Mouse (Mus musculus) hindbrain, embryonic 12.5 days (tissue): ENCODE measurements around the gene Crx. TPM values are rescaled to one million over a fixed set of nuclear protein-coding genes. Genes with fewer than 3 reads are reported as not detected.
A peak's percentile ranks its signal among the peaks of the same experiment; 100 is the strongest.

Experiments used
- ATAC-seq: fragments of 200-750 bp; cut with Nextera tagmentation; 2 replicates; pipeline ENCODE4 v1.8.0; 2017; ENCODE audit warnings: moderate TSS enrichment; ENCODE audit not compliant: low FRiP score
- H3K27ac ChIP-seq: fragments of 300-500 bp; sonication (generic); 2 replicates; pipeline ENCODE4 v1.5.1; 2016; ENCODE audit warnings: mild to moderate bottlenecking
- H3K27me3 ChIP-seq: fragments of 300-500 bp; sonication (generic); 2 replicates; pipeline ENCODE4 v1.6.1; 2016; ENCODE audit warnings: mild to moderate bottlenecking
- H3K36me3 ChIP-seq: fragments of 300-500 bp; sonication (generic); 2 replicates; pipeline ENCODE4 v1.6.1; 2016; ENCODE audit warnings: mild to moderate bottlenecking
- H3K4me1 ChIP-seq: fragments of 300-500 bp; sonication (generic); 2 replicates; pipeline ENCODE4 v1.6.1; 2016
- H3K4me2 ChIP-seq: fragments of 300-500 bp; sonication (generic); replicated peaks from 2 replicates; pipeline ENCODE4 v1.6.1; 2016; ENCODE audit warnings: mild to moderate bottlenecking
- H3K4me3 ChIP-seq: fragments of 300-500 bp; sonication (generic); 2 replicates; pipeline ENCODE4 v1.5.1; 2016; ENCODE audit warnings: mild to moderate bottlenecking
- H3K9ac ChIP-seq: fragments of 300-500 bp; sonication (generic); 2 replicates; pipeline ENCODE4 v1.6.1; 2016; ENCODE audit warnings: mild to moderate bottlenecking, moderate library complexity
- H3K9me3 ChIP-seq: fragments of 300-500 bp; sonication (generic); replicated peaks from 2 replicates; pipeline ENCODE4 v1.6.1; 2016; ENCODE audit warnings: mild to moderate bottlenecking
- WGBS: fragments of 180-500 bp; shearing (Covaris S2); methylation state at CpG from one replicate; pipeline ENCODE4 v1.1.7; 2016; 5-methylcytosine and 5-hydroxymethylcytosine counted together
- polyA plus RNA-seq: library from polyadenylated mRNA; unstranded; fragments of >200 nt; fragmentation: Nextera tagmentation; extraction: Ambion mirVana; gene quantifications from 2 replicates; pipeline ENCODE4 v1.2.1, GENCODE M21; 2016

Gene Crx
- polyA plus RNA-seq, 1 experiment from 2014 or later = not detected

GRCm38 (mm10) chr7:15907971-15908590, 28.3 kb upstream of the Crx start:
- H3K36me3 ChIP-seq = no peaks in the 10 kb centered on the region
- WGBS = 78% methylated on average over 8 of the region's 8 CpGs
- H3K4me2 ChIP-seq = no peak overlapping the region
- no peaks in the 10 kb centered on the region for H3K27me3 ChIP-seq
- no peak for ATAC-seq
- no peak overlapping the region for H3K9ac ChIP-seq
- no peaks in the 10 kb centered on the region for H3K4me1 ChIP-seq
- H3K9me3 ChIP-seq = no peaks in the 10 kb centered on the region
- H3K4me3 ChIP-seq = no peak overlapping the region
- no peak overlapping the region for H3K27ac ChIP-seq

- no peaks in the 10 kb centered on the region for H3K27me3 ChIP-seq
- H3K9me3 ChIP-seq = no peaks in the 10 kb centered on the region
- no peak overlapping the region for H3K9ac ChIP-seq
- no peak overlapping the region for H3K4me2 ChIP-seq
- no peak for ATAC-seq
- WGBS = 76% methylated on average over 1 of the region's 1 CpGs
- no peak overlapping the region for H3K4me3 ChIP-seq
- H3K36me3 ChIP-seq = no peaks in the 10 kb centered on the region
- no peak overlapping the region for H3K27ac ChIP-seq
- H3K4me1 ChIP-seq = no peaks in the 10 kb centered on the region
Observed at GRCm38 (mm10) chr7:15906602-15907001, 26.8 kb upstream of the Crx start.

- Histone ChIP-seq H3K9ac (no peak overlapping the region), H3K36me3 (no peaks in the 10 kb centered on the region), H3K4me2 (no peak overlapping the region), H3K9me3 (no peaks in the 10 kb centered on the region), H3K27ac (no peak overlapping the region), H3K27me3 (no peaks in the 10 kb centered on the region), H3K4me3 (no peak overlapping the region), H3K4me1 (no peaks in the 10 kb centered on the region)
- ATAC-seq = no peak
- 81% methylated on average over 7 of the region's 7 CpGs for WGBS
Observed at GRCm38 (mm10) chr7:15905861-15906260, 26.1 kb upstream of the Crx start.

DNA sequence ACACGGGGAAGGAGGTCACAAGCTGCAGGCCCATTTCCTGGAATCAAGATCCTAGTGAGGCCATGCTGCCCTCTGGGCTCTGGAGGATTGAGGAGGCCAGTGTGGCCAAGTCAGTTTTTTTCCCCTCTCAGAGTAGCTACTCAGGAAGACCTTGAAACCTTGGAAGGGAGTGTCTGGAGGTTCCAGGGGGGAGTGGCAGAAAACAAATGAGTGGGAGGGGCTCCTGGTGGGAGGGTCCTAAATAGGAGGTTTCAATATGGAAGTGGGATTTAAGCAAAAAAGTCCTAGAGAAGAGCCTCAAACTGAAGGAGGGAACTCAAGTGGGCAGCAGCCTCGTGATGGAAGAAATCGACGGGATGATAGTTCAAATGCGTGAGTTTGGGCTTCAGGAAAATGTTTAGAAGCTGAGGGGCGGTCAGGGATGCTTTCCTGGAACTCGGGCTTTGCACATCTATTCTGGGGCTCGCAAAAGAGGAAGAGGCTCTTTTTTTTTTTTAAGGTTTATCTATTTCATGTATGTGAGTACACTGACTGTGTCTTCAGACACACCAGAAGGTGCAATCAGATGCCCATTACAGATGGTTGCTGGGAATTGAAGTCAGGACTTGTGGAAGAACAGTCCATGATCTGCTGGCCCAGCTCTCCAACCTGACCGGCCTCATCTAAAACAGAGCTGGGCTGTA, 21.7 kb upstream of the Crx start:
- ATAC-seq = no peak
- Histone ChIP-seq H3K4me1 (no peaks in the 10 kb centered on the region), H3K4me3 (no peak overlapping the region), H3K9ac (no peak overlapping the region), H3K4me2 (no peak overlapping the region), H3K27ac (no peak overlapping the region), H3K27me3 (no peaks in the 10 kb centered on the region), H3K9me3 (no peaks in the 10 kb centered on the region), H3K36me3 (no peaks in the 10 kb centered on the region)
- WGBS = 79% methylated on average over 9 of the region's 9 CpGs

DNA sequence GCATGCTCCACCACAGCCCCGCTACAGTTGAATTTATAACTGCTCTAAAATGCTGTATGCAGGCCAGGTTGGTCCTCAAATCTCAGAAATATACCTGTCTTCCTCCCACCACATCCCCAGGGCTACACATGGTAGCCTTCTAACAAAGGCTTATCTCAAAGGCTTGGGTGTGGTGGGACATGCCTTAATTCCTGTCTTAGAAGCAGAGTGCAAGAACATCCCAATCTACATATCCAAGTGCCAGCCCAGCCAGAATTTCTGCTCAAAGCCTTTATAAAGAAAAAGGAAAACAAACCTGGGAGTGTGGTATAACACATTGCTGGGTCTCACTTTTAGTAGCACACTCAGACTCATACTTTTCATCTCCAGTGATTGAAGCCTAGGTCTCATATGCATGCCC, 14.5 kb upstream of the Crx start:
- ATAC-seq = no peak
- no peak overlapping the region for H3K4me2 ChIP-seq
- H3K4me3 ChIP-seq = no peak overlapping the region
- no peaks in the 10 kb centered on the region for H3K9me3 ChIP-seq
- H3K4me1 ChIP-seq = no peaks in the 10 kb centered on the region
- 73% methylated on average over 1 of the region's 1 CpGs for WGBS
- H3K9ac ChIP-seq = no peak overlapping the region
- H3K36me3 ChIP-seq = no peaks in the 10 kb centered on the region
- no peaks in the 10 kb centered on the region for H3K27me3 ChIP-seq
- H3K27ac ChIP-seq = no peak overlapping the region

DNA sequence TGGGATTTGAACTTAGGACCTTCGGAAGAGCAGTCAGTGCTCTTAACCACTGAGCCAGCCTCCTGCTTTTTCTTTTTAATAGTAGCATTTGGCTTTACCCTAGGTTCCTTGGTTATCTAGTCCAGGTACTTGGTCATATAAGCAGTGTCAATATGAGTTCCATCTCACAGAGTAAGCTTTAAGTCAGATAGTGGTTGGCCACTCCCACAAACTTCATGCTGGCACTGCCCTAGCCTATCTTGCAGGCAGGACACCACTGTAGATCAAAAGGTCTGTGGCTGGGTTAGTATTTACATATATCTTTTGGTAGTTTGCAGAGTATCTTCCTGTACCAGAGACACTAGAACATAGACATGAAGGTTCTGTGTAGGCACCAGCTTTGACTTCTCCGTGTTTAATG, 4.4 kb upstream of the Crx start:
- Histone ChIP-seq H3K27me3 (no peaks in the 10 kb centered on the region), H3K4me1 (no peaks in the 10 kb centered on the region), H3K27ac (no peak overlapping the region), H3K9ac (no peak overlapping the region), H3K9me3 (no peaks in the 10 kb centered on the region; the same call in 1 of the 2 replicates), H3K4me3 (no peak overlapping the region), H3K4me2 (no peak overlapping the region), H3K36me3 (no peaks in the 10 kb centered on the region)
- ATAC-seq = no peak
- WGBS = 94% methylated on average over 2 of the region's 2 CpGs

- Histone ChIP-seq H3K9me3 (no peaks in the 10 kb centered on the region; the same call in 1 of the 2 replicates), H3K4me3 (no peak within 1 kb of the TSS), H3K27me3 (no peaks in the 10 kb centered on the region), H3K9ac (no peak within 1 kb of the TSS), H3K27ac (no peak within 1 kb of the TSS), H3K4me1 (no peaks in the 10 kb centered on the region), H3K36me3 (no peaks in the 10 kb centered on the region), H3K4me2 (no peak within 1 kb of the TSS)
- 84% methylated on average over 2 of the region's 2 CpGs for WGBS
- ATAC-seq = no peak
Observed at GRCm38 (mm10) chr7:15882317-15882716, 2.5 kb upstream of the Crx start, which contains the start of gene Crxos. Crxos (plus strand) TSS chr7:15882617.

DNA sequence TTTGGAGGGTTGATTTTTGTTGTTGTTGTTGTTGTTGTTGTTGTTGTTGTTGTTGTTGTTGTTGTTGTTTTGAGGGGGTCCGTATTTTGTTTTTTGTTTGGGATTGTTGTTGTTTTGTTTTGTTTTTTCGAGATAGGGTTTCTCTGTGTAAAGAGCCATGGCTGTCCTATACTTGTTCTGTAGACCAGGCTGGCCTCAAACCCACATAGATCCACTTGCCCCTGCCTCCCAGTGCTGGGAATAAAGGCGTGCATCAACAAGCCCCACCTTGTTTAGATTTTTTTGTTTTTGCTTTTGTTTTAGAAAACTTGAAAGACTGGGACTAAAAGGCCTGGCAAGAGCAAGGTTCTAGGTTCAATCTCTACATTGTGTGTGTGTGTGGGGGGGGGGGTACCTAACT, 2.1 kb upstream of the Crx start:
- Histone ChIP-seq H3K27me3 (no peaks in the 10 kb centered on the region), H3K4me1 (no peaks in the 10 kb centered on the region), H3K27ac (no peak overlapping the region), H3K4me3 (no peak overlapping the region), H3K9ac (no peak overlapping the region), H3K36me3 (no peaks in the 10 kb centered on the region), H3K4me2 (no peak overlapping the region), H3K9me3 (no peaks in the 10 kb centered on the region; the same call in 1 of the 2 replicates)
- no peak for ATAC-seq
- WGBS = 74% methylated on average over 3 of the region's 3 CpGs

- 14% methylated on average over 7 of the region's 7 CpGs for WGBS
- Histone ChIP-seq H3K4me3 (no peak overlapping the region), H3K36me3 (no peaks in the 10 kb centered on the region), H3K4me2 (no peak overlapping the region), H3K4me1 (no peaks in the 10 kb centered on the region), H3K27me3 (no peaks in the 10 kb centered on the region), H3K9me3 (no peaks in the 10 kb centered on the region; the same call in 1 of the 2 replicates), H3K9ac (no peak overlapping the region), H3K27ac (no peak overlapping the region)
- ATAC-seq = peak; percentile 71; the same call in 1 of the 2 replicates
Observed at GRCm38 (mm10) chr7:15881388-15881787, 1.6 kb upstream of the Crx start.

GRCm38 (mm10) chr7:15864104-15864503, 15.7 kb downstream of the Crx start:
- Histone ChIP-seq H3K4me3 (no peak overlapping the region), H3K4me2 (no peak overlapping the region), H3K9ac (no peak overlapping the region), H3K4me1 (no peaks in the 10 kb centered on the region), H3K9me3 (no peaks in the 10 kb centered on the region), H3K27ac (no peak overlapping the region), H3K27me3 (no peaks in the 10 kb centered on the region), H3K36me3 (no peaks in the 10 kb centered on the region)
- 81% methylated on average over 4 of the region's 4 CpGs for WGBS
- no peak for ATAC-seq

DNA sequence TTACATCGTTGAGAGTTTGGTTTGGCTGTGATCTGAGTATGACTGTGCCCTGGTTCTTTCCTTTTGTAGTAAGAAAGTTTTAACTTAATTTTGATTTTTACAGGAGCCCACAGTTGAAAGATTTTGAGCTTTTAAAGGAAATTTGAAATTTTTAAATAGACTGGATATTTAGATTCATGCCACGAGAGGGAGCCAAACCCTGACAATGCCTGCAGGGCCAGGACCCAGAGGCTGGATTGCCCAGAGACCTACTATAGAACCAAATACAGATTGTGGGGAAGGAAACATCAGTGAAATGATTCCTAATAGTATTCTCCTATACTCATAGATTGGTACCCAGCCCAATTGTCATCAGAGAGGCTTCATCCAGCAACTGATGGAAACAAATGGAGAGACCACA, 20.1 kb downstream of the Crx start:
- H3K4me1 ChIP-seq = no peaks in the 10 kb centered on the region
- no peak for ATAC-seq
- no peak overlapping the region for H3K4me3 ChIP-seq
- H3K36me3 ChIP-seq = no peaks in the 10 kb centered on the region
- no peak overlapping the region for H3K4me2 ChIP-seq
- H3K27me3 ChIP-seq = no peaks in the 10 kb centered on the region
- H3K9ac ChIP-seq = no peak overlapping the region
- 43% methylated on average over 2 of the region's 2 CpGs for WGBS
- no peak overlapping the region for H3K27ac ChIP-seq
- H3K9me3 ChIP-seq = no peaks in the 10 kb centered on the region

DNA sequence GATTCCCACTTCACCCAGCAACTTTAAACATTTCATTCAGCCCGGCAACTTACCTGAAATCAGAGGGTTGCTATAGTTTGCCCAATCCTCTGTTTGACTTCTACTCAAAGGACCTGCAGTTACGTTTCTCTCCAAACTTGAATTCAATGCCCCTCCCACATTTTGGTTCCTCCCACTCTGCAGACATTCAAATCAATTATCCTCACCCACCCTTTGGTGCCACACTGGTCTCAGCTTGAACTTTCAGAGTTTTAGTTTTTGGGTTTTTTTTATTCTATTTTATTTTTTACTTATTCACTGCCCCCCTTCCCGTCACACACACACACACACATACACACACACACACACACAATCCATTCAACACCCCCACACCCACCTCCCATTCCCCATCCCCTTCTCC, 40.2 kb downstream of the Crx start, which contains the start of gene Obox6:
TSS of gene Obox6 (minus strand) at position 101 of the 400 bp plus-strand sequence.
- H3K36me3 ChIP-seq = no peaks in the 10 kb centered on the region
- peaks cover 37% of the 10 kb centered on the region for H3K9me3 ChIP-seq
- H3K27ac ChIP-seq = no peak within 1 kb of the TSS
- H3K4me3 ChIP-seq = no peak within 1 kb of the TSS
- H3K4me1 ChIP-seq = no peaks in the 10 kb centered on the region
- ATAC-seq = no peak
- H3K4me2 ChIP-seq = no peak within 1 kb of the TSS
- no peak within 1 kb of the TSS for H3K9ac ChIP-seq
- WGBS = 88% methylated on average over 3 of the region's 3 CpGs
- no peaks in the 10 kb centered on the region for H3K27me3 ChIP-seq
